Mouse (Mus musculus) mature B cell (primary cell): ENCODE measurements around the gene Kcnt1.

ENCODE experiments used
- in situ Hi-C: fragments of 300-500 bp; cut with MboI; formaldehyde crosslinking; loops from 2 replicates; pipeline ENCODE4 v1.14.3; 2019

Kcnt1 gene

GRCm38 (mm10) chr2:25878516-25878915 is 15.0 kb downstream of the Kcnt1 start:
- in situ Hi-C loops: no loop called here

DNA sequence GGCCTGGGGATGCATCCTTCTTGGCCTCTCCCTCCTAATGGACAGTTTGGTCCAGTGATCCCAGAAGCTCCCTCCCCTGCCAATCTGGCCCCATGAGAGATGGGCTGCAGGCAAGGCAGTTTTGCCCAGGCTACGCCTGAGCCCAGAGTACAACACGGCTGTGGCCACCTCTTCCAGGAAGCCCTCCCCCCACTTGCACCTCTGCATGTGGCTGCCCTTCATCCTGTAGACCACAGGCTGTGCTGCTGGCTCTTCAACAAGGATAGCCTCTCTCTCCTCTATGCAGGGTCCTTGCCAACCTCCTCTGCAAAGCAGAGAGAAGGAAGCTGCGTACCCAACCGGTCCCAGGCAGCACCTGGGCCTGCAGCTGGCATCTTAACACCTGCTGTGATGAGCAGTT is 15.5 kb downstream of the Kcnt1 start:
- in situ Hi-C loops: no loop called here

DNA sequence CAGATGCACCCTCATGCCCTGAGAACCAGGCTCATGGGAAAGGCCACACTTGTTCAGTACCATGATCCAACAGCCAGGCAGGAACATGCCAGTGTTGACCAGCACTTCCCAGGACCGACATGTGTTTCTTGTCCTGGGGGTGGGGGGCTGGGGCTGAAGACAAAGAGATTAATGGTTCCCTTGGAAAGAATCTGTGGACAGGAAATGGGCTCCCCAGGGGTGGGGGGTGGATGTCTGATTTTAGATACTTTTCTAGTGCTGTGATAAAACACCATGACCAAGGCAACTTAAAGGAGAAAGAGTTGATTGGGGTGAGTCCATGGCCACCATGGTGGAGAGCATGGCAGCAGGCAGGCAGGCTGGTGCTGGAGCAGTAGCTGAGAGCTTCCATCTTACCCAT is 18.7 kb downstream of the Kcnt1 start:
- in situ Hi-C loops: no loop called here

DNA sequence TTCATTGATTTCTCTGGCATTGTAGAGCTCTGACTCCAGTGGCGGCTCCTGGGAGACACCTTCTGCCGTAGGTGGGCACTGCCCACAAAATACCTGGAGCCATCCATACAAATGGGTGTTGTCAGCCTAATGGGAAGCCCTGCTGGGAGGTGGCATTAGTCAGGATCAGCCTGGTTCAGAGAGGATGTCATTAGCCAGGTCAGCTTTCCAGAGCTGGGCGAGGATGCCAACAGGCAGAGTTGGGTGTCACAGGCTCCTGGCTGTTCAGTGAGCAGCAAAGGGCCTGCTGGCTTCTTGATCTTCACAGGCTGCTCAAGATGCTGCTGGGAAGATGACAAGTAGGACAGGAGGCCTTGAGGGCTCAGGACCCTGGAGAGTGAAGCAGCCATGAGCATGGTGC is 21.2 kb downstream of the Kcnt1 start:
- in situ Hi-C loops: no loop called here

- in situ Hi-C loops: no loop called here
Observed at GRCm38 (mm10) chr2:25887226-25887625, 23.7 kb downstream of the Kcnt1 start.

GRCm38 (mm10) chr2:25888144-25888543 is 24.6 kb downstream of the Kcnt1 start:
- in situ Hi-C loops: no loop called here

DNA sequence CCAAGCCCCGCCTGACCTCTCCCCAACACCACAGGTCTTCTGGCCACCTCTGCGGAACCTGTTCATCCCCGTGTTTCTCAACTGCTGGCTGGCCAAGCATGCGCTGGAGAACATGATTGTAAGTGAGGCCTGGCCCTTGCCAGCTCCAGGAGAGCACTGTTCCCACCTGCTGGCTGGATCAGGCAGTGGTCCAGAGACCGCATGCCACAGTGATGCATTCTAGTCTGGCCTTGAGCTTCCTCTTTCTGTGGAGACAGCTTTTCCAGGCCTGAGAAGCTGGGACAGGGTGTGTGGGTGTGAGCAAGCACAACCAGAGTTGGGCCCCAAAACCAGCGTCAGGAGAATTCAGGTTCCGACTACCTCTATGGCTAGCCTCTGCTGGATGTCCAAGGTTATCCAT is 28.9 kb downstream of the Kcnt1 start:
- in situ Hi-C loops: no loop called here

- in situ Hi-C loops: no loop called here
Observed at GRCm38 (mm10) chr2:25898970-25899369, 35.4 kb downstream of the Kcnt1 start.

DNA sequence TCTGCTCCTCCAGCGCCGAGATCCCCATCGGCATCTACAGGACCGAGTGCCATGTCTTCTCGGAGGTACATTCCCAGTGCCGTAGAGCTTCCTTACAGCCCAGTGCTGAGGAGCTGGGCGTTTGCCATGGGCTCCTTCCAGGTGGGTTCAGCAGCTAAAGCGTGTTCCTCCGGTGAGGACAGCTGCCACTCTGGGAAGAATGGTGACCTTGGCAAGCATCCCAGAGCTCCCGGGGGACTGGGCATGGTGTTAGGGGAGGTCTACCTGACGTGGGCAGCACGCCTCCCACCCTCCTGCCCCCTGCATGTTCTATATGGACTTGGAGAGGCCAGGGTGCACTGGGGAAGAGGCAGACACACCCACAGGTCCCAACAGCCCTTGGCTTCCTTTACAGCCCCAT is 46.3 kb downstream of the Kcnt1 start:
- in situ Hi-C loops: no loop called here

GRCm38 (mm10) chr2:25913247-25913646 is 49.7 kb downstream of the Kcnt1 start:
- in situ Hi-C loops: no loop called here

- in situ Hi-C loops: no loop called here
Observed at GRCm38 (mm10) chr2:25914201-25914600, 50.7 kb downstream of the Kcnt1 start.

GRCm38 (mm10) chr2:25914821-25915220 is 51.3 kb downstream of the Kcnt1 start:
- in situ Hi-C loops: no loop called here

- in situ Hi-C loops: no loop called here
Observed at GRCm38 (mm10) chr2:25918408-25918807, 54.9 kb downstream of the Kcnt1 start.

- in situ Hi-C loops: no loop called here
Observed at GRCm38 (mm10) chr2:25919972-25920371, 56.4 kb downstream of the Kcnt1 start.

GRCm38 (mm10) chr2:25923799-25924198 is 60.3 kb downstream of the Kcnt1 start:
- in situ Hi-C loops: no loop called here

GRCm38 (mm10) chr2:25924934-25925333 is 61.4 kb downstream of the Kcnt1 start:
- in situ Hi-C loops: no loop called here

DNA sequence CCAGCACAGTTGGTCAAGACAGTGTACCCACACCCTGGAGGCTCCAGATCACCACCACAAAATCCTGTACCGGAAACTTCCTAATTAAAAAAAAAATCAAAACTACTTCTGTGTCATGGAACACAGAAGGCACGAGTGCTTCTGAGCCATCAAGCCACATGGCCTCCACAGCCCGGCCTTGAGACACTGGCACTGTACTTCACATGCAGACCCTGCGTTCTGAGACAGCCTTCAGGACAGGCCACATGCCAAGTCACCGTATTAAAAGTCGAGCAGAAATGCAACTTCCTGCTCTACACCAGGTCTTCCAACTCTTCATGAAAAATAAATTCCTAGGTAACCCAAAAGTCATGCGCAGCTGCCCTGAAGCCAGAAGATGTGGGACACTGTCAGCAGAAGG is 64.3 kb downstream of the Kcnt1 start:
- in situ Hi-C loops: no loop called here

GRCm38 (mm10) chr2:25931249-25931859 is 67.8 kb downstream of the Kcnt1 start:
- in situ Hi-C loops: no loop called here

GRCm38 (mm10) chr2:25940503-25940902 is 77.0 kb downstream of the Kcnt1 start:
- in situ Hi-C loops: no loop called here

GRCm38 (mm10) chr2:25943822-25944221 is 80.3 kb downstream of the Kcnt1 start:
- in situ Hi-C loops: no loop called here

DNA sequence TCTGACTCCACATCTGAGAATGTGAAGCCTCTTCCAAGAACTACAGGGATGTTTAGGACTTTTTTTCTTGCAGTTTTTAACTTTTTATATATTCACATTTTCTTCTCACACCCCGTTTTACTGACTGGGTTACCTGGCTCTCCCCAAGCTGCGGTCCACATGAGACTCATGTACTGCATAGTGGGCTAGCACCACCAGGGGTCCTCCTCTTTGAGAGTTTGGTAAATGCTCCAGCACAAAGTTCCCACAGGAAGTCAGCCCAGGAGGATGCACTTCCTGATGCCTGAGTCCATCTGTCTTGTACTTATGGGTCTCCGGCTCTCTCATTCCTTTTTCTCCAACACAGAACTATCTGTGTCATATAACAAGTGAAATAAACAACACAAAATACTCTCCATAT is 84.4 kb downstream of the Kcnt1 start:
- in situ Hi-C loops: no loop called here

DNA sequence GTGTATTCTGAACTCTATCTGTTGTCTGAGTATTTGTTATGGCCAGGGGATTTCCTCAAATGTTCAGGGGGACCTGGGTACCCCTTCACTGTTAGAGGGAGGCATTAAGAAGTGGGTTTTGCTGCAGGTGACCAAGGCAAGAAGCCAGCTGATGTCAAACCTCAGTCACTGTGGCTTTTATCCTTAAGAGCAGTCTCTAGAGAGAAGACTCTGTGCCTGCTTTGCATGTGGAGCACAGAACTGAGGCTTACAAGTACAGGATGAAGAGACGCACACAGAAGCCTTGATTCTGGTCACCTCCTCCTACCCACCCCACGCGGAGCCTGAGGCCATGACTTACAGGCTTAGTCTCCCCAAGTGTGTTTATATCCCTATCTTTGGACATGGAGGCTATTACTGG is 85.8 kb downstream of the Kcnt1 start:
- in situ Hi-C loops: no loop called here
